Mouse (Mus musculus): ENCODE measurements around the gene Neurl1a.

- TF ChIP-seq CTCF (conservative IDR thresholded peaks at IDR 0.05; ENCODE audit: insufficient read depth, insufficient read length, low read depth, low read length), result no peak
- no peak for TF ChIP-seq POLR2A (IDR thresholded peaks at IDR 0.05; ENCODE audit: low read depth, low read length)
These were observed 44.4 kb downstream of the Neurl1a start for GRCm38 (mm10) chr19:47222841-47223557.
